Mouse (Mus musculus): ENCODE results near the gene Amn.

GRCm38 (mm10) chr12:111246808-111247464 lies 24.0 kb upstream of the Amn start:
- TF ChIP-seq POLR2A (IDR thresholded peaks at IDR 0.05; ENCODE audit: borderline replicate concordance, control insufficient read depth, low read depth, low read length) (no peak), CTCF (IDR thresholded peaks at IDR 0.05; ENCODE audit: control insufficient read depth, insufficient read depth, low read length) (no peak)

Measured in bone marrow, adult 2 months (tissue).